Mouse (Mus musculus) embryonic fibroblast, embryonic 13.5 days (primary cell): ENCODE data around the gene Trp73.

Experiments used
- CTCF ChIP-seq: IDR thresholded peaks from 2 replicates; pipeline ENCODE4 v1.5.1; 2011; ENCODE audit warnings: mild to moderate bottlenecking, control low read depth, low read length, moderate library complexity, borderline replicate concordance; ENCODE audit not compliant: insufficient read depth
- POLR2A ChIP-seq: IDR thresholded peaks from 2 replicates; pipeline ENCODE4 v1.6.1; 2011; ENCODE audit warnings: low read depth, mild to moderate bottlenecking, control low read depth, low read length, moderate library complexity

DNA sequence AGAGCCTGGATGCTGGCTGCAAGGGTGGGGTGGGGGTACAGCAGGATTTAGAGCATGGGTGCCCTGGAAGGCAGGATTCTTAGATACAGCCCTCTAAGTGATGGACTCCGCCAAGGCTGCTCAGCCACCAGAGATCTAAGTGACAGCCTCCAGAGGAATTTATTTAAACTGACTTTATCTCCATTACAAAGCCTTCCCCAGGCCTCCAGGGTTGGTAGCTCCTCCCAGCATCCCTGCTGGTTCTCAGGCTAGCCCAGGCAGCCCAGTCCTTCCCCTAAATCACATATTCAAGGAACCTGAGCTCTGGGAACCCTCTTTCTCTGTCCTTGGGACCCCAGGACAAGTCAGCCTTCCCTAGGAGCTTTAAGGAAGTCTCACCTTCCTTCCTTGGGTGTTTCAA lies 58.0 kb downstream of the Trp73 start:
- TF ChIP-seq CTCF (no peak), POLR2A (no peak)
